Mouse (Mus musculus): Measurements from ENCODE around the gene Fancg.
A peak's percentile ranks its signal among the peaks of the same experiment; 100 is the strongest.

Gene Fancg

DNA sequence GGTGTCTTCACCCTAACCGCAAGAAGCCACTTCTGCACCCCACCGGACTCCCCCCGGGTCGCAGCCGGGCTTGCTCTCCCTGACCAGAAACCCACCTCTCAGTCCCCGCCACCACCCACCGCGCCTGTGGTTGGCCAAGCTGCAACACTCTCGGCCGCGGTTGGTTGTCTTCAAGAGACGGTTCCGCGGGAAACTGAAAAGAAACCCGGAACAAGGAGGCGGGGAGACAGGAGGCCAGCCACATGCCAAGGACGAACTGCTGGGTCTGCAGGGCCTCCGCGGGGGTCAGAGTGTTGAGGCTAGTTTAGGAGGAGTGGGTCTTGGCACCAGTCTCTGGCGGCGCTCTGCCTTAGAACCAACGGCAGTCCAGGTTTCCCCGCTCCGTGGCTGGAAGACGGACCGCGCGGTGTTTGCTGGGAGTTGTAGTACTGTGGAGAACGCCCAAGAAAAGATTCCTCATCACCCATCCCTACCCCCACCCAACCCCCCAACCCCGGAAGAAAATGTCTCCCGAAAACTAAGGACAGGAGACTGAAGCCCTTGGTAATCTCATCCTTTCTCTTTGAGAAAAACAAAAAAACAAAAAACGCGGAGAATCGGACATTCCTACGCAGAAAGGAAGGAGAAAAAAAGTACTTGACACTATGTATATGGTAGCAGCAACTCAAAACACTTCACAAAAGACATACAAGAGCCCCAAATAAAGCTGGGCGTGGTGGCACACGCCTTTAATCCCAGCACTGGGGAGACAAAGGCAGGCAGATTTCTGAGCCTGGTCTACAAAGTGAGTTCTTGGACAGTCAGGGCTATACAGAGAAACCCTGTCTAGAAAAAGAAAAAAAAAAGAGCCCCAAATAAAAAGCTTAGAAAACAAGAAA, at the start of gene Fancg:
Gene Fancg (minus strand): TSS at position 346 of the 878 bp plus-strand sequence.
- DNase-seq, result peak; percentile 81

DNA sequence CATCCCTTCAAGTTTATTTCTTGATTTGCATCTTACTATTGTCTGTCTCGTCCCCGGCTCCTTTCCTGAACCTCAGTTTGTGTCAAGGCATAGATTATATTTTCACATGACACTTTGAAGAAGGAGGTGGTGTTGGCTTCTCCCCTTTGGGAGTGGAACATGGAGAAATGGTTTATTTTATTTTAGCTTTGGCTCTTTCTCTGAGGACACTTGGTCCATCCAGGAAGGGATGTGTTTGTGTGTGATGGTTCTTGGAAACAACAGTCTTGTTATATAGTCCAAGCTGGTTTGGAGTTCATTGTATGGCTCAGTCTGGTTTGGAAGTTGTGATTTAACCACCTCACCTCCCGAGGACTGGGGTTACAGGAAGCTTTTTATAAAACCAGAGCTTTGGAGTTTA, 49.4 kb upstream of the Fancg start:
- DNase-seq, result no peak

DNA sequence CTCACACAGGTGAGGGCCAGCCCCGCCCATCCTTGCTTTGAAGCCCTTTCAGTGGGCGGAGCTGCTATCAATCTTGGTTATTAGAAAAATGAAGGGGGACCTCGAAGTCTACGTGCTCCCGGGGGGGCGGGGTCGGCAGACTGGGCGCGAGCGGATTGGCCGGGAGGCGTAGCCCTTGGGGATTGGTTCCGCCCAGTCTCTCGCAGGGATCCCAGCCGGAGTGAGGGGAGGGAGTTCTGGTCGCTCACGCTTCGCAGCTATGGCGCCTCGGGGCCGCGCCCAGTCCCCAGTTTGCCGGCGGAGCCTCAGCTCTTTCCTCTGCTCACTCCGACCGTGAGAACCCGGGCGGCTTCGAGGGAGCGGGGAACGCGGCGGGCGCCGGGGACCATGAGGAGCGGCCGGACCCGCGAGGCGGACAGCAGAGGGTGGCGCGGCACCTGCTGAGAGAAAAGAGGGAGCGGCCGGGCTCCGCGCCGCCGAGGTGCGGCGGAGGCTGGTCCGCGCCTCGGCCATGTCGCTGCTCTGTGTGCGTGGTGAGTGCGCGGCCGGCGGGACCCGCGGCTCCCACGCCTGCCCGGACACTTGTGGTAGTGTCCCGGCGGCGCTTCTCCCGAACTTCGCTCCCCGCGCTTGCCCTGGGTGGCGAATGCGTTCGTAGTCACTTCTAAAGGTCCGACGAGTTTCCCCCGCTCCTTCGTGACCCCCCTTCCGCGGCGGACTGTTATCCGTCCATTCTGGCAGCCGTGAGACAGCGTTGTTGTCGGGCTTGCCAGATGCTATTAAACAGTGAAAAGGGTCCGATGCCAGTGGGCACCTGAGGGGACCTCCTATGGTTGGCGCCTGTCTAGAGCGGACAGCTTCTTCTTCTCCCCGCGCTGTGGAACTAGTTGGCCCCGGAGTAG, 48.7 kb upstream of the Fancg start, which contains the start of gene Unc13b:
Gene Unc13b (plus strand): TSS at position 201 of the 902 bp plus-strand sequence.
- peak; percentile 93 for DNase-seq

DNA sequence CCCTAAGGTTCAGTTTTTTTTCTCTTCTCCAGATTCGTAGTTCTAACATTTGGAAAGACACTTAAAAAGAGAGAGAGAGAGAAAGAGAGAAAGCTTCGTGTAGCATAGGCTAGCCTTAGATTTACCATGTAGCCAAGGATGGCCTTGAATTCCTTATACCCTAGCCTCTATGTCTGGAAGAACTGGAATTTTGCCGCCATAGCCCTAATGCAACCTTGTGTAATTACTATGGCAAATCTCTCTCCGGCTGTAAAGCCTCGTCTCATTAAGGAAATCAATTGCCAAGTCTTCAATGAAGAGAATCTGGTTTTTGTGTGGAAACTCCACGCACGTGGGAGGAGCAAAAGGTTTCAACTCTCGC, 48.1 kb upstream of the Fancg start:
- no peak for DNase-seq

DNA sequence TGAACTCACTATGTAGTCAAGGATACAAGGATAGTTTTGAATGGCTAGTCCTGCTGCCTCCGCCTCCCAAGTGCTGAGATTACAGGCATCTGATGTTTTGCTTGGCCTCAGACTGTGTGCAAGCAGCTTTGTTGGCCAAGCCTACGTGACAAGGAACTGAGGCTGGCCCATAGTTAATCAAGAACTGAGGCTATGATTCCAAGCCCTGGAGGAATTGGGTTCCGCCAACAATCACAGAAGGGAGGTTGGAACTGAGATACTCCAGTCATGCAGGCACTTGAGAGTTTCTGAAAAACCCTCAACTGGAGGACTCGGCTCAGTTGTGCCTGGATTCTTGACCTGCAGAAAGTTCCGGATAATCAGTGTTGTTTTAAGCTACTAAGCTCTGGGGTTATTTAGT, 47.3 kb upstream of the Fancg start:
- DNase-seq, result no peak

DNA sequence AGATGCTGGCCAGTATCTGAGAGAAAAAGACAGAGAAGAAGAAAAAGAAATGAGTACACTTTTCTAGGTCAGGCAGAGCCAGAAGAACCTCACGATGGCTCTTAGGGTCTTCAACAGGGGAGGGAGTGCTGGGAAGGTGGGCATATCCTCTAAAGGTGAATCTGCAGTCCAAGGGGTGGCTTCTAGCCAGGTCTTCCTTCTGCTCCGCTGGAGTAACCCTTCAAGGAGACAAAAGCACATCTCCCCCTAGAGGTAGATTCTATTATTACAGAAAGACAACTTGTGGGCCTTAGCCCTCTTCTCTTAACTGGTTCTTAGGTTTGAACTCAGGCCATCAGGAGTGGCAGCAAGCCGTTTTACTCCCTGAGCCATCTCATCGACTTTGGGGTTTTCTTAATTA, 42.3 kb upstream of the Fancg start:
- DNase-seq, result no peak

DNA sequence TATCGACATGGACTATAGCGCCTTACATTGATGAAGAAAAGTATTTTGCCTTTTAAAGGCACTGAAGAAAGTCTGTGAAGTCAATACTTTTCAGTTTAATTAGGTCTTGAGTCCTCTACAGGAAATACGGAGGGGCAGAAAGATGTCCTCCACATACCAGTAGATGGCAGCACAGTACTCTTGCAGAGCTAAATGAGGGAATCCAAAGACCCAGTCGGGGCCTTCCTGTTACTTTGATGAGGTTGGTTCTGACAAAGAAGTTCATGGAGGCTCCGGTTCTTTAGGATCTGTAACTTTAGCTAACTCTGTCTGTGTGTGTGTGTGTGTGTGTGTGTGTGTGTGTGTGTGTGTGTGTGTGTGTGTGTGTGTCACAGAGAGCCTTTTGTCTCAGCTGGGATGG, 36.9 kb upstream of the Fancg start:
- peak; percentile 55 for DNase-seq

DNA sequence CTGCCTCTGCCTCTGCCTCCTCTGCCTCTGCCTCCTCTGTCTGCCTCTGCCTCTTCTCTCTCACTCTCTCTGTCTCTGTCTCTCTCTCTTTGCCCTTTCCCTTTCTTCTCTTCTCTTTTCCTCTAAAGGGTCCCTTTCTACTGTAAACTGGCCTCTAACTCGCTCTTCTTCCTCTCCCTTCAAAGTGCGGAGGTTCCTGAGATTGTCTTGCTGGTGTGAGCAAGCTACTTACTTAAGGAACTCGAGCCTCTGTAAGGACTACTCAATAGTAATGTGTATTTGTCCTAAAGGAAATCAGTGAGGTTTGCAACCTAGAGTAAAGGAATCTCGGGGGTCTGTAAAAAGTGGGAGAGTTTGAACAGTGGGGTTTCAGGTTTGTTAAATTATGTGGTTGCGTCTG, 36.3 kb upstream of the Fancg start:
- no peak for DNase-seq

DNA sequence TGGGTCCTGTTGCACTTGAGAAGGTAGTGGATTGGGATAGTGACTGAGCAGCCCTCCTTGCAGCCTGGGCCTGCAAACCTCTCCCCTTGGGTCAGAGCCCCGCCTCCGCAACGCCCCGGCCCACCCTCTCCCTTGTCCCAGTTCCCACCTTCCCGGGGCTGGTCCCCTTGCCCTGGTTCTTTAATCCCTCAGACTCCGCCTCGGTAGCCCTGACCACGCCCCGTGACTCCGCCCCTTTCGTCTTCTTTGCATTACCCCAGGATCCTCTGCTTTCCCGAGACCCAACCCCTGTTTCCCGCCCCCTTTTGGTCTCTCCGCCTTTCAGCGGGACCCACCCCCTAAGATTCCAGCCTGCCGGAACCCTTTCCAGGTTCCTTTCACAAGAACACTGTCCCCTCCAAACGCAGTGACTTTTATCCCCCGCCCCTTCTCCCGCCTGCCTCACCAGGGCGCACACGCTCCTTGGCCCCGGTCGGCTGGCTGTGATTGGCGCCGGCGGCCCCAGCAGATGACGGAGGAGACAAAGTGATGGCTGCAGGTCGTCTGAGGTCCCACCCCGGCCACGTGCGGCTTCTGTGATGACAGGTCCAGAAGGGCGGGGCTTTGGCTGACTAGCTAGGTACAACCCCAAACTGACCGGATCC, 35.5 kb upstream of the Fancg start, which contains the start of gene Fam214b:
Gene Fam214b (minus strand): TSS at position 562 of the 644 bp plus-strand sequence.
- DNase-seq, result peak; percentile 93

DNA sequence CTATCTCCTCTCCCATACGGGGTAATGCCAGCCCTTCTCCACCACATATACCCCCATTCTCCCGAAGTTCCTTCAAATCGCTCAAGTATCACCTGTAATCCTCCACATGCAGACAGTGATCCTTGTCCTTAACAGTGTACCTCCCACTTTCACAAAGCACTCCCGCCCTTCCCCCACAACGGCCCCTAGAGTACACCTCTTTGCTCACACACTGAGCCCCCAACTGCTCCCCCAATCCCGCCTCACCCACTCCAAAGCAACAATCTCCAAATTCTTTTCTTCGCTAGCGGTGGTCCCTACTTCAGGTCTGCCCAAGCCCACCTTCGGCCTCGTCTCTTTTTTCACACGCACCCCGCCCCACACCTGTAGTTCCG, 35.0 kb upstream of the Fancg start:
- no peak for DNase-seq

DNA sequence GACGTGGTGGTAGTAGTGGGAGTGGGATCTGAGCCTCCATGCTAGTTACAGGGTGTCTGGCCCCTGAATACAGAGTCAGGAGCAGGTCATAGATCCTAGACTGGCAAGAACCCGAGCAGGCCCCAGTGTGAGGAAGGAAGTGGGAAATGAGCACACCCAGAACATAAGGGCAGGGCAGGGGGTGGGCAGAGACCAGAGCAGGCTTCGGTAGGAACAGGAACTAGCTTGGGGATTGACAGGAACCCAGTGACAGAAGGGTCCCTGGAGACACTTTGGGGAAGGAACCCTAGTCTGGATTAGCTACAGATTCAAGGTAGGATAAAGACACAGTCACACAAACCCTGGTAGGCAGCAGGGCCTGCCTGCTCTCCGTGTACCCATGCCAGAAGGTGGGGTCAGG, 34.4 kb upstream of the Fancg start:
- DNase-seq, result no peak

DNA sequence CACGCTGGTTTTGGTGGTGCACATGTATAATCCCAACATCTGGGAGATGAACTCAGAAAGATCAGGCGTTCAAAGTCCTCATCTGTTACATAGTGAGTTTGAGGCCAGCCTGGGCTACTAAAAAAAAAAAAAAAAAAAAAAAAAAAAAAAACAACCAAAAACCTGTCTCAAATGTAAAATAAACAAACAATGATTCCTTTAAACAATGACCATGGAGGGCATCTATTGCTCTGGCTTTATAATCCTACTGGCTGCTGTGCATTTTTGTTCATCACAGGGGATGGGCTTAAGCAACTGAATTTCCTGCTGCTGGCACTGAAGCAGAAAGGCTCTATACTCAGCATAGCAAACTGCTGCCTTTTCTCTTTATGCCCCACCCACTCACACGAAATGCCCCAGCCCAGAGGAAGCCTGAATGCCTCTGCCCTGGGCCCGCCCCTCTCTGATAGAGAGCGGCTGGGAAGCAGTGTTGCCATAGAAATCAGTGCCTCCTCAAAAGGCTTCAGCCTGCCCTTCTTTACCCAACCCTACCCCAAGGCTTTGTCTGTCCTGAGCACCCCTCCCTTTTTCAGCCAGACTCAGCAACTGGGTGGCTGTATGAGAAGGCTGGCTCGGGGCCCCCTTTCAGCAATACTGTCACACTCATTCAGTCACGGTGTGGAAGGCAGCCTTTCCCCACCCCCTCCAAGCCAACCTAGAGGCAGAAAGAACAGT, 33.5 kb upstream of the Fancg start:
- DNase-seq, result peak; percentile 56

DNA sequence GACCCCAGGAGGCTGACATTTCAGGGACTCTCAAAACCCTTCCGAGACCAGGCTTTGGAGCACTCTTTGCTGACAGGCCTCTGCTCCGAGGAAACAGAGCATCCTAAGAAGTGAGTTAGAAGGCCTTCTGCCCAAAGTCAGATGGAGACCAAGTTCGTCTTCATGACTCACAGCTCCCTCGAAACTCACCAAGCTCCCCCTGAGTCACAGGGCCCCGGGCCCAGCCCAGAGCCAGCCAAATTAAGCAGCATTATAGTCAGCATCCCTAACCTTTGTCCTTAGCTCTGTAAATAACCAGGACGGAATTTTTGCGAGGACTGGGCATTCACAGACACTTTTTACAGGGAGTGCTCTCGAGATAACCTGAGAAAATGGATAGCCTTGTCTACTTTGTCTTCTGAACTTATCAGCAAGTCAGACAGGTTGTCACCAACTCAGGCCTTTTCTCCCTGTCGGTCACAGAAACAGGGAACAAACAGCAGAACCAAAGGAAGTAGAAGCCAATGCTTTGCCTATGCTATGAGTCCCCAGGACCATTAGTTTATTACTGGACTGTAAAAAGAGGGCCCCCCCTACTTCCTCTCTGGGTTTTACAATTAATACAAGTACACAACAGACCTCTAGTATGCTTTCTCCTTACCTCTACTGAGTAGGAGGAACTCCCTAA, 30.7 kb upstream of the Fancg start:
- DNase-seq, result no peak

DNA sequence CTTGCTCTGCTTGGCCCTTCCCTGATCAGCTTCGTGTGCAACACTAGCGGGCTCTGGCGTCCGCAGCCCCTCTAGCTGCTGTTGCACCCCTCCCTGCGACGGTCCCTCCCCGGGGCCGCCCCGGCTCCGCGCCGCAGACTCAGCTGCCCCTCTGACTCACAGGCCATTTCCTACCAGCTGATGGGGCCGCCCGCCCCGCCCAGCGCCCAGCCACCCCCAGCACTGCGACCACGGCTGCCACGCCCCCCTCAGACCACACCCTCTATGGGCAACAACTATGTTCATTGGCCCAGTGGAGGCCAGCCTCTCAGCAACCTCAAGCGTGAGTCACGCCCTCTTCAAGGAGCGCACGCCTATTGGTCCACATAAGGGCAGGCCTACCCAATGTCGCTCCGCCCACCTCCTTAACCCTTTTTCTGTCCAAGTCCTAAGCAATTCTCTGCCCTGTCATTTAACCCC, 29.8 kb upstream of the Fancg start:
- DNase-seq, result peak; percentile 89

DNA sequence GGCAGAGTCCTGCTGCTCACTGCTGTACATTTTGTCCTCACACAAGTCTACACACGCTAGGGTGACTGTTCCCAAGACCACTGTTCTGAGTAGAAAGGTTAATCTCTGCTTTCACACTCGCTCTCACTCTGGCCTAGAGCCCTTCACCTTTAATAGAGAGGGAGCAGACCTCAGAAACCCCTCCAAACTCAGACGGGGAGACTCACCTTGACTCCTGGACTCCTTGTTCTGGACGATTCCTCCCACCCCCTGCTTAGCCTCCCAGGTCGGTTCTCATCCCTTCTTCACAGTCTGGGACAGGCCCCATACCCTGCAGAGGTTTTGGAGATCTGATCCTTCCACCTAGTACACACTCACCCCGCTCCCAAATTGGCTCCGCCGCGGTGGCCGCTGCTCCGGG, 29.3 kb upstream of the Fancg start:
- no peak for DNase-seq

DNA sequence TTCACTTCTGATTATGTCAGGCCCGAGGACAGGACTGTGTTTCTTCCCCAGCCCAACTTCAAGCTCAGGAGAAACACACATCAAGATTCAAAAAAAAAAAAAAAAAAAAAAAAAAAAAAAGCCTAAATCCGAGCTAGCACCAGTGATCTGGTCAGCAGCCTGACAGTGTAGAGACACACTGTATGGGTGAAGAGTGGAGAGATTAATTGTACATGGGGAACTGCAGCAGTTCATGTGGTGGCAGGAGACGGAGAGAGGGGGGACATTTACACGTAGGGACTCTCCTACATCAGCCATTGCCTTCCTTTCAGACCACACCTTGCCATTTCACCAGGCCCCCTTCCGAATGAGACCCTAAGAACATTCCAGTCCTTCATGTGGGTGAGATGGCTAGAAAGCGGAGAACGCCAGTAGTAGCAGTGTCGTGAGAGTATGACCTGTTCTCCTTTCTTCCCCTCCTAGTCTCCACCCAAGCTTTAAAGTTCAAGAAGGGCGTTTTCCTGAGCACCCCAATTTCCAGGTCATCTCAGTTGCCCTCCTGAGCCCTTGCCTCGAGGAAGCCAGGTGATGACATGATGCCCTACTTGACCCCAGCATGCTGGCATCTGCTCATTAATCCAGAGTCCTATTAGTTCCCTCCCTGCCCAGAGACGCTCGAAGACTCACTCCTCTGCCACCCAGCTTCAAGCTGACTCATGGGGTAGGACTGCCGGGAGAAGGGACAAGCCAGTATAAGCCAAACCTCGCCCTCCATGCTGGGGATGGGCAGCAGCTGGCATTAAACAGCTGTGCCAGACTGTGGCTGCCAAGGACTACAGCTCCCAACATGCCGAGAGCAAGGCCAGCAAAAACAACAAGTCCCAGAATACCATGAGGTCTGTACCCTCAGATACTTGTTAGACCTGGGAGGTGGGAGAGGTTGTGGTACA, 28.5 kb upstream of the Fancg start:
- no peak for DNase-seq

DNA sequence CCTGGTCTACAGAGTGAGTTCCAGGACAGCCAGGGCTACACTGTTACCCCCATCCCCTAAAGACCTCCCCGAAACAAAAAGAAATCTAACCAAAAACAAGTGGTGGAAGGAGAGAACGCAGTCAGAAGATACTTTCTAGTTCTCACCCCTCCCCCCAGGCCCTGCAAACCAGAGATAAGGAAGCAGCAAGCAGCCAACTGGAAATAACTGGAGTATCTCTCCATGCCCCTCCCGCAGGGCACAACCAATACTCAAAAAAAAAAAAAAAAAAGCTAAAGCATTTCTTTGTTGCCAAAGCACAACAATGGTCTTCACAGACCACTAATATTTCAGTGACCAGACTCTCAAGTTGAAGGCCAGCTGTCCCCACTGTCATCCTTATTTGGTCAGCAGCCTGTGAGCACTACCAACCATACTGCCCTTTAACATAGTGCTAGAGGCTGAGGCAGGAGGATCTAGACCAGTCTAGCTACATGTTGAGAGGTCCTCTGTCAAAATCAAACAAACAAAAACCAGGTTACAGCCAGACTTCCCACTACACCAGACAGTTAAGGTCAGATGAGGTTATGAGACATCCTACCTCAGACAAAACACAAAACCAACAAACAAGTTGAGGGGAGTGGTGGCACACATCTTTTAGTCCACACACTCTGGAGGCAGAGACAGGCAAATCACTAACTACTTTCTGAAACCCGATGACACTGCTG, 27.7 kb upstream of the Fancg start:
- DNase-seq, result no peak

DNA sequence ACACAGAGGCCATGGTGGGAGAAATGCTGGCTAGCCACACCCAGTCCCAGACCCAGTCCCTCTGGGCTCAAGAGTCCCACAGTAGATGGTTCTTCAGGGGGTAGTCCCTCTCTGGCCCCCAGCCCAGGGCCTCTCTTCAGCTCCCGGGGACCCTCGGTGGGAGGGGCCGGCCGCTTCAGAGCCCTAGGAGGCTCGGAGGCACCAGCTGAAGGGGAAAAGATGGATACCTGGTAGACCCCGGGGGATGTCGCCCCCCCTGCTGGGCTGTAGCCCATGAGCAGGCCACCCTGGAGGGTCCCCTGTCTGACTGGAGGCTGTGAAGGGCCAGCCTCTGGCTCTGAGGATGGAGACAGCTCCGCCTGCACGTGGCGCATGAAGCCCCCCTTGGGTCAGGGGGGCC, 26.1 kb upstream of the Fancg start:
- DNase-seq, result no peak

DNA sequence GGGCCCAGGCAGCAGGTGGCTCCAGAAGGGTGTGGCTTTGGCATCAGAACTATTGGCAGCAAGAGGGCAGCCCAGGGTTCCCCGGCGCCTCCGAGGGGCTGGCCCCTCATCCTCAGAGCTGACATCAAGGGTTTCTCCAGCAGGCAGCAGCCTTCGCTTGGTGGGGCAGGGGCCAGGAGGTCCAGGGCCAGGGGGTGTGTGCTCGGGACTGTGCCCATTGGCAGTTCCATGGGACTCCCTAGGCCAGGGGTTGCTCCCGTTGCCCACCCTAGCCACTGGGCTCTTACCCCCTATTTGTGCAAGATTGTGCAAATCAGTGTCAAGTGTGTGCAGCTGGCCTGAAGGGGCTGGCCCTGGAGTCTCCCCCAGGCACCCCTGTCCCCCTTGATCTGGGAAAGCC, 25.5 kb upstream of the Fancg start:
- no peak for DNase-seq

DNA sequence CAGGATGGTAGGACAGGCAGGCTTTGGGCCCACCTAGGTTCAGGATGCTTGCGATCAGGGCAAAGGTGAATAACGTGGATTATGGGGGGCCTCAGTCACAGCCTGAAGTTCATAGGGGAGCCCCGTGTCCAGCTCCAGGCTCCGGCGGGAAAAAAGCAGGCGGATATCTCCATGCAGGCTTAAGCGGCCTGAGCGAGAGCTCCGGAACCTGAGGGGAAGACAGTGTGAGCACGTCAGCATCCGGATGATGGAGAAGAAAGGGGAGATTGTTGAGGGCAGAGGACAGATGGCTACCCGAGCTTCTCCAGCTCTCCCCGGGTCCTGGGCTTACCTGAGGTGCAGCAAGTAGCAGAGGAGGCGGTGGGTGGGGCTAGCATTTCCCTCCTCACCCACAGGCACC, 23.2 kb upstream of the Fancg start:
- no peak for DNase-seq
